Mouse (Mus musculus) sigmoid colon, adult 10 weeks (tissue): Measurements from ENCODE around the gene Trpm3. TPM values are rescaled to one million over a fixed set of nuclear protein-coding genes. Genes with fewer than 3 reads are reported as not detected.

Experiments used
- polyA plus RNA-seq: library from polyadenylated mRNA; stranded (reverse); fragments of 350-450 nt; fragmentation: Illumina TruSeq; extraction: RNeasy Lipid Tissue Mini Kit (QIAGEN cat#74804); gene quantifications from one replicate; pipeline ENCODE4 v1.2.3, GENCODE M21; 2014; ENCODE audit warnings: low read depth, low replicate concordance

Trpm3 gene
- 0.60 TPM for polyA plus RNA-seq

GRCm38 (mm10) chr19:22138590-22139421 is at the start of gene Trpm3:
TSS of gene Trpm3 (plus strand) at chr19:22139046.

